Mouse (Mus musculus): ENCODE results near the gene Fbxw11. TPM values are rescaled to one million over a fixed set of nuclear protein-coding genes. Genes with fewer than 3 reads are reported as not detected.
"Not testable (repeated sequence)": the region's sequence is repeated elsewhere in the genome, so short reads cannot be mapped to it uniquely, and the experiment has no call there.

Fbxw11 gene
- polyA plus RNA-seq, 1 experiment: 47.9 TPM

DNA sequence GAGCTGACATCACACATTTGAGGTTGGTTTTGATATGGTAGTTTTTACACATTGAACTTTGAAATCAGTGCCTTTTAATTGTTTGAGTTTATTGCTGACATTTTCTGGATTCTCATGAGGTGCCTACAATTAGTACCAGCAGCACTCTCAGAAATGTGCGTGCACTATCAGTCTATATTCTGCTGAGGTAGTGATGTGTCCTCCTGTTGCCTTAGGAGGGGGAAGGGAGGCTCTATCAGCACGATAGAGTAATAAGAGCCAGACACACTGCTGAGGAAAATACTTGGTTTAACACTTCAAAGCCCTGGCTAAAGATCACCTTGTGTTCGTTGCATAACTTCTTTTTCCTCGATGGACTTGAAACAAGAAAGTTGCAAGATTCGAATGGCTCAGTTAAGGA, 73.4 kb downstream of the Fbxw11 start:
- TF ChIP-seq POLR2A (IDR thresholded peaks at IDR 0.05; ENCODE audit: borderline replicate concordance, low read depth, low read length) (no peak), CTCF (IDR thresholded peaks at IDR 0.05; ENCODE audit: low read depth, low read length) (no peak)
- Histone ChIP-seq H3K4me1 (ENCODE audit: control insufficient read depth, insufficient read depth, low read length) (peaks cover 18% of the 10 kb centered on the region), H3K4me3 (ENCODE audit: insufficient read depth, low read length) (no peak overlapping the region), H3K27ac (ENCODE audit: insufficient read depth, low read depth, low read length) (no peak overlapping the region)

DNA sequence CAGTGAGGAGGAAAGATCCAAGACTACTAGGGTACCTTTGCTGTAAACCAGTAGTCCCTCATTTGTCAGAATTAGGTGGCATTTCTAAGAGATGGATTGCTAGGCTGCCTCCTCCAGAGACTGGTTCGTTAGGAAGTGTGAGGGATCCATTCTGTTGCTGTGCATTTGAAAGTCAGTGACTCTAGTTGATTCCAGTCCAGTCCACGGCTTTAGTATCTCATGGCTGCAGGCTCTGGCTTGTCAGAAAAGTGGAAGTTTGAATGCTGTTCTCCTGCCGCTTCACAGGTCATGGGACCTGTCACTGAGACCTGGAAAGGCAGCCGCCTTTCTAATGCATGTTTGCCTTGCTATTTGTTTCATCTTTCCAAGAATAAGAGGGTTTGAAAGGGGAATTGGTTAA, 74.4 kb downstream of the Fbxw11 start:
- Histone ChIP-seq H3K4me1 (ENCODE audit: control insufficient read depth, insufficient read depth, low read length) (peaks cover 18% of the 10 kb centered on the region), H3K4me3 (ENCODE audit: insufficient read depth, low read length) (no peak overlapping the region), H3K27ac (ENCODE audit: insufficient read depth, low read depth, low read length) (no peak overlapping the region)
- TF ChIP-seq POLR2A (IDR thresholded peaks at IDR 0.05; ENCODE audit: borderline replicate concordance, low read depth, low read length): no peak
- TF ChIP-seq CTCF (IDR thresholded peaks at IDR 0.05; ENCODE audit: low read depth, low read length): no peak

DNA sequence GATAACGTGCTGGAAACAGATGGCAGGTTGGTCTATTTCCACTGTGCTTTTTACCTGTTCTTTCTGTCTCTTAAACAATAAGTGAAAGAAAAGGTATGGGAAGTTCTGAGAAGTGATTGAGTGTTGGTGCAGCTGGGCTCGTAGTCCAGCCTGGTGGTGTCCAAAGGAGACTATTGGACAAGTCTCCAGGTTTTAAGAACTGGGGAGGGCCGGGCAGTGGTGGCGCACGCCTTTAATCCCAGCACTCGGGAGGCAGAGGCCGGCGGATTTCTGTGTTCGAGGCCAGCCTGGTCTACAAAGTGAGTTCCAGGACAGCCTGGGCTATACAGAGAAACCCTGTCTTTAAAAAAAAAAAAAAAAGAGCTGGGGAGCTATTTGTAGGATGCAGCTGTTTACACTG, 75.2 kb downstream of the Fbxw11 start:
- peaks cover 18% of the 10 kb centered on the region for H3K4me1 ChIP-seq (ENCODE audit: control insufficient read depth, insufficient read depth, low read length)
- H3K27ac ChIP-seq (ENCODE audit: insufficient read depth, low read depth, low read length); H3K4me3 ChIP-seq (ENCODE audit: insufficient read depth, low read length): not testable (repeated sequence)

GRCm38 (mm10) chr11:32718371-32718770, 75.8 kb downstream of the Fbxw11 start:
- H3K27ac ChIP-seq (ENCODE audit: insufficient read depth, low read depth, low read length): no peak overlapping the region
- H3K4me1 ChIP-seq (ENCODE audit: control insufficient read depth, insufficient read depth, low read length): peaks cover 20% of the 10 kb centered on the region
- no peak overlapping the region for H3K4me3 ChIP-seq (ENCODE audit: insufficient read depth, low read length)
- no peak for TF ChIP-seq POLR2A (IDR thresholded peaks at IDR 0.05; ENCODE audit: borderline replicate concordance, low read depth, low read length)

GRCm38 (mm10) chr11:32718979-32719378, 76.5 kb downstream of the Fbxw11 start:
- no peak overlapping the region for H3K27ac ChIP-seq (ENCODE audit: insufficient read depth, low read depth, low read length)
- H3K4me1 ChIP-seq (ENCODE audit: control insufficient read depth, insufficient read depth, low read length): peaks cover 20% of the 10 kb centered on the region
- TF ChIP-seq POLR2A (IDR thresholded peaks at IDR 0.05; ENCODE audit: borderline replicate concordance, low read depth, low read length) (no peak), CTCF (IDR thresholded peaks at IDR 0.05; ENCODE audit: low read depth, low read length) (no peak)
- H3K4me3 ChIP-seq (ENCODE audit: insufficient read depth, low read length): no peak overlapping the region

GRCm38 (mm10) chr11:32722653-32723052, 80.1 kb downstream of the Fbxw11 start:
- no peak overlapping the region for H3K4me3 ChIP-seq (ENCODE audit: insufficient read depth, low read length)
- peaks cover 2% of the 10 kb centered on the region; the same call in 1 of the 2 replicates for H3K4me1 ChIP-seq (ENCODE audit: control insufficient read depth, insufficient read depth, low read length)
- H3K27ac ChIP-seq (ENCODE audit: insufficient read depth, low read depth, low read length): no peak overlapping the region
- TF ChIP-seq CTCF (IDR thresholded peaks at IDR 0.05; ENCODE audit: low read depth, low read length) (no peak), POLR2A (IDR thresholded peaks at IDR 0.05; ENCODE audit: borderline replicate concordance, low read depth, low read length) (no peak)

DNA sequence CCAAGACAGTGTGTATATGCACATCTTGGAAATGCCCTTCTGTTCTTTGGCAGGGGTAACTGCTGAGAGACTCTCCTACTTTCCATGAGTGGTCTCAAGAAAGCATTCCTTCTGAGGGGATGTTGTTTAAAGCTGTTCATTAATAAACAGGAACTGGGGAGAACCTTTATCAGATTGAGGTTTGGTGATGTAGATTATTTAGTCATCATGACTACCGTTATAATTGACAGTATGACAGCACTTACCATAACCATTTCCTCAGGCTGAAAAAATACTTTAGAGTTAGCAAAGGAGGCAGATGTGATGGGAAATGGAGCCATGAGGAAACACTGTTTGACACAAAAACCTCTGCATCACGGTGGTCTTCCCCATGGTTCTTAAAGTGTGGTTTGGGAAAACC, 80.8 kb downstream of the Fbxw11 start:
- Histone ChIP-seq H3K4me3 (ENCODE audit: insufficient read depth, low read length) (no peak overlapping the region), H3K4me1 (ENCODE audit: control insufficient read depth, insufficient read depth, low read length) (peaks cover 2% of the 10 kb centered on the region; the same call in 1 of the 2 replicates), H3K27ac (ENCODE audit: insufficient read depth, low read depth, low read length) (no peak overlapping the region)
- no peak for TF ChIP-seq POLR2A (IDR thresholded peaks at IDR 0.05; ENCODE audit: borderline replicate concordance, low read depth, low read length)
- TF ChIP-seq CTCF (IDR thresholded peaks at IDR 0.05; ENCODE audit: low read depth, low read length): no peak

- TF ChIP-seq POLR2A (IDR thresholded peaks at IDR 0.05; ENCODE audit: borderline replicate concordance, low read depth, low read length): no peak
- TF ChIP-seq CTCF (IDR thresholded peaks at IDR 0.05; ENCODE audit: low read depth, low read length): no peak
- H3K4me1 ChIP-seq (ENCODE audit: control insufficient read depth, insufficient read depth, low read length): peaks cover 2% of the 10 kb centered on the region; the same call in 1 of the 2 replicates
- no peak overlapping the region for H3K4me3 ChIP-seq (ENCODE audit: insufficient read depth, low read length)
- H3K27ac ChIP-seq (ENCODE audit: insufficient read depth, low read depth, low read length): no peak overlapping the region
These were observed 82.6 kb downstream of the Fbxw11 start for GRCm38 (mm10) chr11:32725171-32725570.

DNA sequence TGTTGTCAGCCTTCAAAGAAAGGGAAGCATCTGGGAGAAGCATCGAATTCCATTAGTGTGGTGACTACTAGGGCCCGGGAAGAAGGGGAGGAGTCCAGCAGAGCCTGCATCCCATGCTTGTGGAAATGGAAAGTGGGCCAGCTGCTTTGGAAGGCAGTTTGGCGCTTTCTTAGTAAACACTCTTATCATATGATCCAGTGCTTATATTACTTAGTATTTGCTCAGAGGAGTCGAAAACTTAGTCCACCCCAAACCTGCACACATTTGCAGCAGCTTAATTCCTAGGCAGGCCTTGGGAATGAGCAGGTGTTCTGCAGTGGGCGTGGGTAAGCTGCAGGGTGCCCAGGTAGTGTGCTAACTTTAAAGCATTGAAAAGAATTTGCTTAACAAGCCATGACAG, 89.9 kb downstream of the Fbxw11 start:
- no peak overlapping the region for H3K4me3 ChIP-seq (ENCODE audit: insufficient read depth, low read length)
- H3K4me1 ChIP-seq (ENCODE audit: control insufficient read depth, insufficient read depth, low read length): peaks cover 7% of the 10 kb centered on the region
- no peak for TF ChIP-seq POLR2A (IDR thresholded peaks at IDR 0.05; ENCODE audit: borderline replicate concordance, low read depth, low read length)
- no peak for TF ChIP-seq CTCF (IDR thresholded peaks at IDR 0.05; ENCODE audit: low read depth, low read length)
- peak overlapping the region; percentile 12; the same call in 1 of the 2 replicates for H3K27ac ChIP-seq (ENCODE audit: insufficient read depth, low read depth, low read length)

DNA sequence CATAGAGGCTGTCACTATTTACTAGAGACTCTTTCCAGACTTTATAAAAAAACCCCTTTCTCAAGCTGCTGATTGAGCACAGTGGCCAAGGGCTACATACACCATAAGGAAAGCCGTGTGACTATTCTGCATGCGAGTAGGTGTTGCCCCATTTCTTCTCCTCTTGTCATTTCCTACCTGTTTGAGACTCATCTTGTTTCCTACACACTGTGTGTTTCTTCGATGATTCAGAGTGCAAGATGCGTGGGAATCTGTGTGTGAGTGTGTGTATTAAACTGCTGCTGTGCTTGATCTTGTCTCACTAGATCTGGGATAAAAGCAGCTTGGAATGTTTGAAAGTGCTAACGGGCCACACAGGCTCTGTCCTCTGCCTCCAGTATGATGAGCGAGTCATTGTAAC, 90.7 kb downstream of the Fbxw11 start:
- Histone ChIP-seq H3K27ac (ENCODE audit: insufficient read depth, low read depth, low read length) (no peak overlapping the region), H3K4me3 (ENCODE audit: insufficient read depth, low read length) (no peak overlapping the region), H3K4me1 (ENCODE audit: control insufficient read depth, insufficient read depth, low read length) (peaks cover 7% of the 10 kb centered on the region)
- TF ChIP-seq CTCF (IDR thresholded peaks at IDR 0.05; ENCODE audit: low read depth, low read length) (no peak), POLR2A (IDR thresholded peaks at IDR 0.05; ENCODE audit: borderline replicate concordance, low read depth, low read length) (no peak)

DNA sequence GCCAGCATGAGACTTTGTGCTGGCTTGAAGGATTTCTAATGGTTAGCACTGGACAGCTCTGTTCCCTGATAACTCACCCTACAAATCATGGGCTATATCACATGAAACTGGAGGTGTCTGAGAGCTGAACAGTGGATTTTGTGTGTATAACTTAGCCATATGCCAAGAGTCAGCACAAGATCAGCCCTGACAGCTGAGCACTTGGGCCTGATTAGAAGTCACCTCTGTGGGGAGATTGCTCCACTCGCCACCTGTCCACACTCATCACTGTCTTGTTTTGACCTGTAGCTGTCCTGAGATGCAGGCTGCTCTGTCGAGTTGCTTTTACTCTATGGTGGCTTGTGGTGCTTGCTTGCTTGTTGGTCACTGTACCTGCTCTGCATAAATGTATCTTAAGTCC, 93.8 kb downstream of the Fbxw11 start:
- no peak overlapping the region for H3K4me3 ChIP-seq (ENCODE audit: insufficient read depth, low read length)
- peaks cover 7% of the 10 kb centered on the region for H3K4me1 ChIP-seq (ENCODE audit: control insufficient read depth, insufficient read depth, low read length)
- TF ChIP-seq POLR2A (IDR thresholded peaks at IDR 0.05; ENCODE audit: borderline replicate concordance, low read depth, low read length) (no peak), CTCF (IDR thresholded peaks at IDR 0.05; ENCODE audit: low read depth, low read length) (no peak)
- H3K27ac ChIP-seq (ENCODE audit: insufficient read depth, low read depth, low read length): no peak overlapping the region
